Mouse (Mus musculus): ENCODE measurements at regions not wholly inside any gene's neighbourhood (a gene's known extent, or its start where the extent isn't known, plus 50 kb on each side); places are given as distances from the start of the nearest gene placed in this dataset.
"Not testable (repeated sequence)": the region's sequence is repeated elsewhere in the genome, so short reads cannot be mapped to it uniquely, and the experiment has no call there.

DNA sequence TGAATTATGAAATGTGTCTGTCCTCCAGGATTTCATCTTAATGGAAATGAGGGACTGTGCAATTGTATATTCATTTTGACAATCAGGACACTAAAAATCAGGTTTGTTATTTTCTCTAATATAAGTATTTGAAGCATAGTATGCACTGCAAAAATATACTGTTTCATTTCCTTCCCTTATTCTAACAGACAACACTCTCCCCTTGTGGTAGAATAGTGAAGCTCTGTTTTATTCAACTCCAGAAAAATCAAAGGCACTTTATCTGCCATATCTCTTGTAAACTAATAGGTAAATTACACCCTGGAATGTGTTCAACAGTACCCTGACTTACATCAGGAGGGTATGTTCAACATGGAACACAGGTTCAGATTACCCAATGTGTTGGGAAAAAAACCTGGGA is 137.7 kb upstream of the Zfp960 start:
- POLR2A ChIA-PET = no interaction called here
- in situ Hi-C loops (cut with MboI; ENCODE audit: low pct_unique_long_range_greater_than_20kb) = no loop called here
- ATAC-seq = no peak
- DNase-seq (ENCODE audit: low read depth, low spot score) = no peak
- no peak for TF ChIP-seq CTCF (IDR thresholded peaks at IDR 0.05)
- peaks cover 5% of the 10 kb centered on the region for H3K27me3 ChIP-seq
- CTCF ChIA-PET = no interaction called here

GRCm38 (mm10) chr17:16951092-16952016 is 112.6 kb upstream of the Zfp960 start:
- in situ Hi-C loops (cut with MboI; ENCODE audit: low pct_unique_long_range_greater_than_20kb); H3K27me3 ChIP-seq; CTCF ChIA-PET; POLR2A ChIA-PET: not testable (repeated sequence)
- ATAC-seq = peak; percentile 100
- peak; percentile 59 for DNase-seq (ENCODE audit: low read depth, low spot score)
- peak; percentile 22 for TF ChIP-seq CTCF (IDR thresholded peaks at IDR 0.05)

DNA sequence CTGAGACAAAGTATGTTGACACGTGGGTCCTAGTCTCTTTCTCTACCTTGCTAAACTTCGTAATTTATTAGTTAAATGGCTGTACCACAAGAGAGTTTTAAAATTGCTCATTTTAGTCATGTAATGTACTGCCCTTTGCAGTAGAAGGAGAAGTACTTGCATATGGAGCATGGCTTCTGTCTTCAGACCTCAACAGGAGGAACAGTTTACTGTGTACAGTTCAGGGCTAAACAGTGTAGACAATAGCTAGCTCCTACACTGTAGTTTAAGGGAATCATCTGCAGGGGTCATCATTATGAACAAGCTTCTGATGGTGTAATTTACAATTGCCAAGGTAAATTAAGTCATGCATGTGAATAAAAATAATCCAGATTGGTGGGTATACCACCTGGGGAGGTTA is 111.8 kb upstream of the Zfp960 start:
- H3K27me3 ChIP-seq; in situ Hi-C loops (cut with MboI; ENCODE audit: low pct_unique_long_range_greater_than_20kb); POLR2A ChIA-PET; CTCF ChIA-PET; DNase-seq (ENCODE audit: low read depth, low spot score): not testable (repeated sequence)
- ATAC-seq = peak; percentile 31

- ATAC-seq; CTCF ChIA-PET; DNase-seq (ENCODE audit: low read depth, low spot score); POLR2A ChIA-PET; in situ Hi-C loops (cut with MboI; ENCODE audit: low pct_unique_long_range_greater_than_20kb); H3K27me3 ChIP-seq: not testable (repeated sequence)
Measured at GRCm38 (mm10) chr17:16997241-16997640, 66.7 kb upstream of the Zfp960 start.

- H3K27me3 ChIP-seq; in situ Hi-C loops (cut with MboI; ENCODE audit: low pct_unique_long_range_greater_than_20kb); CTCF ChIA-PET: not testable (repeated sequence)
- POLR2A ChIA-PET = interaction anchor here (0.6 kb wide), 1 partner anchor 307 kb away, joined by 3 read pairs; no protein-coding TSS in a partner anchor
- peak; percentile 100 for ATAC-seq
- DNase-seq (ENCODE audit: low read depth, low spot score) = peak; percentile 71
Measured at GRCm38 (mm10) chr17:17004632-17005265, 59.2 kb upstream of the Zfp960 start.

- H3K27me3 ChIP-seq; in situ Hi-C loops (cut with MboI; ENCODE audit: low pct_unique_long_range_greater_than_20kb); ATAC-seq; CTCF ChIA-PET: not testable (repeated sequence)
- DNase-seq (ENCODE audit: low read depth, low spot score) = peak; percentile 15
- POLR2A ChIA-PET = interaction anchor here (0.6 kb wide), 1 partner anchor 306 kb away, joined by 3 read pairs; no protein-coding TSS in a partner anchor
Measured at GRCm38 (mm10) chr17:17005267-17005666, 58.6 kb upstream of the Zfp960 start.

Measured in Patski (cell line).